29 mouse cellular contexts compared by ENCODE assay signal in genomic region chr1:165394836-165395235, GRCm38 (mm10).
A peak's percentile ranks its signal among the peaks of the same experiment; 100 is the strongest.
DNase-seq lines count a peak whose midpoint lies in the region; ATAC-seq and TF ChIP-seq lines count a peak whose summit lies in the region.
"Had no signal": no experiment of that assay in that cellular context is flagged by ENCODE, and none has a peak within 500 bp of the region (broad histone marks: within the 10 kb centered on the region; RNA-seq: fewer than 3 reads in every experiment).

No protein-coding gene starts in this region.

- H3K4me3 ChIP-seq in cerebellum, adult 2 months (replicated peaks; ENCODE audit: insufficient read depth, low read depth, low read length) = no peak overlapping the region
- H3K4me3 ChIP-seq in liver, embryonic 11.5 days (ENCODE audit: low read depth, low read length) = no peak overlapping the region
- H3K4me3 ChIP-seq in liver, postnatal 0 days (ENCODE audit: low read depth, low read length) = no peak overlapping the region
- H3K4me3 ChIP-seq: heart, embryonic 15.5 days; hindbrain, embryonic 15.5 days; layer of hippocampus, adult 2 months; limb, embryonic 13.5 days; midbrain, embryonic 10.5 days; myocyte; neural tube, embryonic 13.5 days; stomach, embryonic 15.5 days had no signal

- no peak for DNase-seq in cerebellum, adult 2 months
- DNase-seq in cerebellum, postnatal 36 days = no peak
- no peak for DNase-seq in liver, embryonic 11.5 days (ENCODE audit: low spot score)
- DNase-seq in liver, postnatal 0 days = no peak
- DNase-seq in embryo, embryonic 11 days = no peak
- DNase-seq in B cell, adult 2 months = no peak
- DNase-seq in testis, postnatal 10 days (ENCODE audit: low spot score) = no peak
- no peak for DNase-seq in T-cell, adult 2 months (ENCODE audit: low spot score)
- DNase-seq: adrenal gland, adult 2 months; cerebellum, adult 18-20 months; forebrain, postnatal 0 days; gastrocnemius, postnatal 36 days; heart, postnatal 36 days; kidney, adult 8-10 months; kidney, postnatal 14 days; lung, embryonic 14.5 days; thymus, adult 18-20 months; thymus, postnatal 36 days had no signal

- peak; percentile 37; the same call in 1 of the 2 replicates for ATAC-seq in liver, embryonic 11.5 days (replicated peaks; ENCODE audit: low FRiP score)
- no peak for ATAC-seq in liver, postnatal 0 days
- ATAC-seq: CD4-positive, CD25-positive, alpha-beta regulatory T cell, adult 4 months; forebrain, postnatal 0 days; midbrain, embryonic 16.5 days; Patski had no signal

- H3K27ac ChIP-seq in cerebellum, adult 2 months (ENCODE audit: insufficient read depth, low read length) = 0 out of 2 replicates have a peak overlapping the region, but pooled peaks have one; percentile 13
- H3K27ac ChIP-seq in liver, embryonic 11.5 days (ENCODE audit: low read depth, low read length) = peak overlapping the region; percentile 71
- H3K27ac ChIP-seq in liver, postnatal 0 days (ENCODE audit: low read depth) = peak overlapping the region; percentile 73
- H3K27ac ChIP-seq: heart, embryonic 15.5 days; hindbrain, embryonic 15.5 days; layer of hippocampus, adult 2 months; limb, embryonic 13.5 days; midbrain, embryonic 10.5 days; neural tube, embryonic 13.5 days; stomach, embryonic 15.5 days had no signal

- 85% methylated on average over 3 of the region's 3 CpGs for WGBS in cerebellum, adult 2 months
- 34% methylated on average over 3 of the region's 3 CpGs for WGBS in liver, embryonic 11.5 days
- 25% methylated on average over 3 of the region's 3 CpGs for WGBS in liver, postnatal 0 days (ENCODE audit: insufficient replicate concordance)

- TF ChIP-seq EP300 in liver, postnatal 0 days (IDR thresholded peaks at IDR 0.05; ENCODE audit: low read depth) = peak; percentile 65

- H3K27me3 ChIP-seq in cerebellum, adult 2 months (ENCODE audit: control insufficient read depth, insufficient read depth, low read length) = no peaks in the 10 kb centered on the region
- H3K27me3 ChIP-seq in liver, embryonic 11.5 days (replicated peaks; ENCODE audit: control insufficient read depth, insufficient read depth, low read length) = no peaks in the 10 kb centered on the region
- no peaks in the 10 kb centered on the region for H3K27me3 ChIP-seq in liver, postnatal 0 days (ENCODE audit: insufficient read depth, low read length)
- H3K27me3 ChIP-seq: heart, embryonic 15.5 days; hindbrain, embryonic 15.5 days; limb, embryonic 13.5 days; neural tube, embryonic 13.5 days; Patski; stomach, embryonic 15.5 days had no signal

- H3K9ac ChIP-seq in liver, embryonic 11.5 days (ENCODE audit: low read depth, low read length) = no peak overlapping the region
- no peak overlapping the region for H3K9ac ChIP-seq in liver, postnatal 0 days (replicated peaks)
- H3K9ac ChIP-seq: forebrain, postnatal 0 days; heart, embryonic 15.5 days; hindbrain, embryonic 15.5 days; limb, embryonic 13.5 days; lung, embryonic 14.5 days; neural tube, embryonic 13.5 days; stomach, embryonic 15.5 days had no signal

- TF ChIP-seq POLR2A in cerebellum, adult 2 months (IDR thresholded peaks at IDR 0.05; ENCODE audit: borderline replicate concordance, insufficient read depth, low read length) = no peak

- TF ChIP-seq CTCF in cerebellum, adult 2 months (IDR thresholded peaks at IDR 0.05; ENCODE audit: borderline replicate concordance, insufficient read depth, low read depth, low read length) = no peak
- TF ChIP-seq CTCF in liver, postnatal 0 days (IDR thresholded peaks at IDR 0.05; ENCODE audit: low read depth) = no peak

- peak overlapping the region; percentile 29; the same call in 1 of the 2 replicates for H3K4me2 ChIP-seq in liver, embryonic 11.5 days
- no peak overlapping the region for H3K4me2 ChIP-seq in liver, postnatal 0 days (ENCODE audit: low read depth, low read length)
- H3K4me2 ChIP-seq: heart, embryonic 15.5 days; hindbrain, embryonic 15.5 days; limb, embryonic 13.5 days; lung, embryonic 14.5 days; neural tube, embryonic 13.5 days; stomach, embryonic 15.5 days had no signal

- no peaks in the 10 kb centered on the region for H3K36me3 ChIP-seq in liver, embryonic 11.5 days (ENCODE audit: control insufficient read depth, insufficient read depth, low read length)
- peaks cover 6% of the 10 kb centered on the region; the same call in 1 of the 2 replicates for H3K36me3 ChIP-seq in liver, postnatal 0 days (replicated peaks; ENCODE audit: insufficient read depth, low read length)
- H3K36me3 ChIP-seq: heart, embryonic 15.5 days; midbrain, embryonic 10.5 days; neural tube, embryonic 13.5 days; stomach, embryonic 15.5 days had no signal

- H3K4me1 ChIP-seq in cerebellum, adult 2 months (ENCODE audit: control insufficient read depth, insufficient read depth, low read length) = no peaks in the 10 kb centered on the region
- H3K4me1 ChIP-seq in liver, embryonic 11.5 days (replicated peaks; ENCODE audit: control insufficient read depth, insufficient read depth, low read length) = peaks cover 13% of the 10 kb centered on the region
- peaks cover 9% of the 10 kb centered on the region for H3K4me1 ChIP-seq in liver, postnatal 0 days (ENCODE audit: insufficient read depth)
- H3K4me1 ChIP-seq: heart, embryonic 15.5 days; hindbrain, embryonic 15.5 days; limb, embryonic 13.5 days; midbrain, embryonic 10.5 days; neural tube, embryonic 13.5 days; stomach, embryonic 15.5 days had no signal

- H3K9me3 ChIP-seq in liver, embryonic 11.5 days (ENCODE audit: control insufficient read depth, low read length) = no peaks in the 10 kb centered on the region
- H3K9me3 ChIP-seq in liver, postnatal 0 days (ENCODE audit: low read length) = no peaks in the 10 kb centered on the region
- H3K9me3 ChIP-seq: heart, embryonic 15.5 days; hindbrain, embryonic 15.5 days; limb, embryonic 13.5 days; midbrain, embryonic 10.5 days; neural tube, embryonic 13.5 days; stomach, embryonic 15.5 days had no signal

Comparison
In these comparisons a context has a peak if more than half of its experiments do, and no peak if none do; other contexts are left out.
1. H3K27ac ChIP-seq: peak in every context shown above with its lines; median percentile 73 in liver, postnatal 0 days; 71 in liver, embryonic 11.5 days; 13 in cerebellum, adult 2 months.